Mouse (Mus musculus) cerebellum, postnatal 14 days (tissue): ENCODE results near the gene Gsdma3.

Experiments
- DNase-seq, 2 experiments: peaks; one replicate each; pipeline ENCODE4 v3.0.0; 2021; ENCODE audit warnings: mixed read lengths in 2 of 2

Gsdma3 gene

DNA sequence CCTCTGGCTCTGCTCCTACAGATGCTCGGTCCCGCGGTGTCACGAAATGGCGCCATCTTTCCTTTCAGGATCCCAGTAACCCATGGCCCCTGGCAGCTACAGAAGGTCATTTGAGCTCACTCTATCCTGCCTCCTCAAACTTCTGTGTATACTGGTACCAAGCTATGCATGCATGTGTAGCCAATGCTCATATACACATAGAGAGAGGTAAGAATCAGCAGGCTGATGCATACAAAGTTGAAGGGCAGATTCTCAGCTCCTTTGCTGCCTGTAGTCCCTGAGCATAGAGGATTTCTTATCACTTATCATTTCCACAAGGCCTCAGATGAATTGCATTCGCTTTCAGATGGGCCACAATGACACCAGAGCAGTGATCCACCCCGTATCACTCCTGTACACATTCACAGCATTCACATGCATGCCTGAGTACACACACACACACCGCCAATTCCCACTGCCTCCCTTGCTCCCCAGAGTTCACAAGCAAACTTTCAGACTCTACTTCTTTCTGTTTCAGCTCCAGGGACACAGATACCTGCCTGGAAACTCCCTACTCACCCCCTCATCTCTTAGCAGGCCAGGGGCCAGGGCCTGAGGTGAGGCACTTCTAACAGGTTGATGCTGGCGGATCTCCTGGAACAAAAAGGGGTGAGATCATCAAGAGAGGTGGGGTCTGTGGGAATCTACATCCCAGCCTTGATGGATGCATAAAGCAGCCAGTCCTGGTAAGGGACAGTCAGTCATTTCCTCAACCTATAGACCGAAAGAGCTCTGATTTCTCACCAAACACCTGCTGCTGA lies at the start of gene Gsdma3, which contains the start of gene Gm12355:
Gsdma3 (plus strand) TSS at position 750 of the 800 bp plus-strand sequence.
Gm12355 (minus strand) TSS at position 51 of the 800 bp plus-strand sequence.
- no peak for DNase-seq

DNA sequence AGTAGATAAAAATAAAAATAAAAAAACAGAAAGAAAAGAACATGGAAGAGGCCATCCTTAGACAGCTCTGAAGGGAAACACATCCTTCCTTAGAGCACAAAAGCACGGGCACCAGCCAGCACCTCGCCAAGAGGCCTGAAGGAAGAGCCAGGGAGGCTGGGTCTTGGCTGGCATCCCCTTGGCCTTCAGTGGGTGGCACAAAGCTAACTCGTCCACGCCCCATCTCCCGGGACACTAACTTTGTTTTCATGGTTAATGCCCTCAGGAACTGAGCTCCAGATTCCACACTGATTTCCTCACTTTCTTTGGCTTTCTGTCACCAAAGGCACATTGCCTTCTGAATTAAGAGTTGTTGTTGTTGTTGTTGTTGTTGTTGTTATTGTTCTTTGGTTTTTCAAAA lies 48.4 kb upstream of the Gsdma3 start:
- no peak for DNase-seq

DNA sequence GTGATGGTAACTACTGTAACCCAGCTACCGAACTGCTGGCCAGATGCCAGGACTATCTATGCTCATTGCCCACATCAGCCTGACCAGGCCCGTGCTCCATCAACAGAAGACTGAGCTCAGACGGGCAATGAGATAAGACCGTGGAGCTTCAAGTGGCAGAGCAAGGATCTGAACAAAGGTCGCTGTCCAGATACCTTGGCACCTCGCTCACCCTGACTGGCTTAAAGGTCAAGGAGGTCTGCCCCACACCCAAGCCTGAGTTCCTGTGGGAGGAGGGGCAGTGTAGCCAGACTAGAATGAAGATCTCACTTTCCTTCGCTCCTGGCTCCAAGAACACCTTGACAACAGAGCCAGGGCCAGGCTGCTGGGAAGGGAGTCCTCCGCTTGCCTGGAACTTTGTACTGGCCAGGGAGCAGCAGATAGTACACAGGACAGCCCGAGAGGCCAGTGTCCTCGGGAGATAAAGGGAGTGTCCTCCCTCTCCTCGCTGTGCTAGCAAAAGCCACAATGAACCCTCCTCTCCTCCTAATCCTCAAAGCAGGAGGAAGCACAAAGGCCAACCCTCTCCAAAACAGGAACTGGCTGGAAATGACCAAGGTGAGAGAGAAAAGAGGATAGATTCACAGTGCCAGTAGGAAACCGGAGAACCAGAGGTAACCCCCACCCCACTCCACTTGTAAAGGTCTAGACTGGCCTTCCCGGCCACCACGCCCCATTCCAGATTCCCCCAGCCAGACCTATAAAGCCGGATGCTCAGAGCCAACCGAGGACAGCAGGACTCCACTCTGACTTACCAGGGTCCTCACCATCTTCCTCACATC lies 45.6 kb upstream of the Gsdma3 start:
- no peak for DNase-seq

DNA sequence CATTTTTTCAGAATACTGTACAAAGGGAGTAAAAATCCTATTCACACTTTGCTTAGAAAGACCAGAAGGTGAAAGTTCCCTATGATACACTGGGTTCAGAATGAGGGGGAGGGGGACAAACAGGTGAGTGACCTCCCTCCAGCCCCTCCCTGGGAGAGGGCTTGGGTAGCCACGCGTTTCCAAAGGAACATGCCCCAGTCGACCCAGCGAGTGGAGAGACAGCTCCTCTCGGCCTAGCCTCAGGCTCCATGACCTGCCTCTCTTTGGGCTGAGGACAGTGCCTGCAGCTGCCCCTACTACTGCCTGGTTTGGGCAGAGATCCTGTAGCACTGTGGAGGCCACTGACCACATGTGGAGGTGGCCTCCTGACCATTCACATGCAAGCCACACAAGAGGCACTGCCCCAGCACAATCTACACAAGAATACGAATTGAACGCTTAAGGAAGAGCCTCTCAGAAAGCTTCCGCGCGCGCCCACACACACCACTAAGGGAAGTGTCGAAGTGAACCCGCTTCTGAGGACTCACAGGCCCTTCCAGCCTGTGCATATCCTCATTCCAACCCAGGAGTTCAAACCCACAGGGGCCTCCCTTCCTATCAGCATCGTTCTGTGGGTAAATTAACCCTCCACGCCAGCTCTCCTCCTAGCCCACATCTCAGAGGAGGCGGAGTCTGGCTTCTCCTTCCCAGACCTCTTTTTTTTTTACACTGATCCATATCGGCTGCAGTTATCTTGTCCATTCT lies 44.7 kb upstream of the Gsdma3 start:
- DNase-seq: no peak

DNA sequence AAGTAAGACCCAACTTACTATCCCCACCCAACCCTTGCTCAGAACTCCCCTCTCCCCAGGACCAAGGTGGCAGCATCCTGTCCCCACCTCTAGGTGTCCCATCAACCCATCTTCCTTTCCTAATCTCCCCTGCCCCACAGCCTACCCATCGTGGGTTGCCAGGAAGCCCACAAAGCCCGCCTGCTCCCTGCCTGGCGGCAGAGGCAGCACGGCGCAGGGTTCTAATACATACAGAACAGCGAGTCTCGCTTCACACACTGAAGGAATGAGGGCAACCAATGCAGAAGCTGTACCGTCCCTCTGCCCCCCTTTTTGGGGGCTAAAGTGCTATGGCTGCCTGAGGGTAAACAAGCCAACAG lies 44.2 kb upstream of the Gsdma3 start:
- no peak for DNase-seq

DNA sequence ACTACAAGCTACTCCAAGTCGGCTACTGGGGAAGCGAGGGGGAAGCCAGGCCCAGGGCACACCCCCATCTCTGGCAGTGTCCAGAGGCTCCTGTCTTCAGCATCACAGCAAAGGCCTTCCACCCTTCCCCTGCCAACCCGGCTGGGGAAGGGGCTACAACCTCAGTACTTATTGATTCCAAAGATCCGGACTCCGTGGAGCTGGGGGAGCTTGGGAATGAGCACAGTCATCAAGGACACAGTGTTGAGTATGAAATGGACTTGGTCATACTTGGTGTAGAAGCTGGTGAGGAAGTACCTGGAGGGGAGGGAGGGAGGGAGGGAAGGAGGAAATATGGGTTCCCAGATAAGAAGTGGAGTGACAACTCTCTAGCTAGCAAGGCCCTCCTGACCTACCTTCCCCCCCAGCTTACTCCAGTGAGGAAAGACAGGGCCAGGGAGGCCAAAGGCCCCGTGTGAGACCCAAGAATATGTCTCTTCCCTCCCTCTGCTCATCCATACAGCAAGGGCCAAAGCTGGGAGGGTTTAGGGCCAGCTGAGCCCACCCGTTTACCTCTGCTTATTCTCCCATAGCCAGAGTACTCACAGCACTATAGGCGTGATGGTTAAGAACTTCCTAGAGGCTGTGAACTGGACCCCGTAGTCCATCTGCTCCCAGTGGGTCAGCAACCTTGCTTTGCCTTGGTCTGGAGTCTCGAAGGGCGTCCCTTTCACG lies 43.5 kb upstream of the Gsdma3 start:
- DNase-seq: no peak

DNA sequence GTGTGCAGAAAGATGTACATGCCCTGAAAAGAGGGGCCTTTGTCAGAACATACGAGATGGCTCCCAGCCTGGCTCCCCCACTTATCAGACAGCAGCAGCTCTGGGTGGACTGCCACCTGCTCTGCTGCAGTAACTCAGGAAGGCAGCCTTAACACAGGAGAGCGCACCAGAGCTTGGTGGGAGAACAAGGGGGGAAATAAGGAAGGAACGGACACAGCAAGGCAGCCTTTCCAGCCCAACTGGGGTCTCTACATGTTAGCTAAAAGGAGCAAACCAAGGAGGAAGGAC lies 43.0 kb upstream of the Gsdma3 start:
- DNase-seq: no peak

DNA sequence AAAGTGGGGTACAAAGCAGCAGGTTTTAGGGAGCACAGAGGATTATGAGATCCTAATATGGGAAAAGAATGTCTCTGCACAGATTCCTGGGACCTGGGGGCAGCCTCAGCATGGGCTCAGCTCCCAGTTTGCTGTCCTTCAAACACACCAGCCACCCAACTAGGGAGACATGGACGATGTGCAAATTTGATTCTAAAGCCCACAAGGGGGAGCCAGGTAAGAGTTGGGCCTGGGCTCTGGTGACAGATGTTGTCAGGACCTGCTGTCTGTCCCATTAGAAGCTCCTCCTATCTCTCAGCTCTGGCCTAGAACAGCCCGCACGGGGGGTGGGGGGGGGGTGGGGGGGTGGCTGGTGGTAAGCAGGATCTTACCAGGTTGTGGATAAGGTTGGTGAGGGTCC lies 42.6 kb upstream of the Gsdma3 start:
- DNase-seq: no peak

DNA sequence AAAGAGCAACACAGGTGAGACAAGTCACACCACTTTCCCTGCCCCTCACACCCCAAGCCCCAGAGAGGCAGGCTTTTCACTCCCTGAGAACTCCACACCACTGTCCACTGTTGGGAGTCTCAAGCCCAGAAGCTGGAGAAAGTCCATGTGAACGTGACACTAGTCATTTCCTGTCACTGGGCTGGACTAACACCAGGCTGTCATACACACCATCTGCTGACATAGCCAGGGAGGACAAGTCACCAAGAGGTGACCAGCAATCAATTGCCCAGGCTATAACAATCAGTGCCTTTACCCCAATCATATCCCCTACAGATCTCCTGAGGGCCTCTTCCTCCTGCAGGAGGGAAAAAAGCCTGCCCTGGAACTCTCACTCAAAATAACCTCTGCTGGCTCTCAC lies 42.0 kb upstream of the Gsdma3 start:
- DNase-seq: no peak

DNA sequence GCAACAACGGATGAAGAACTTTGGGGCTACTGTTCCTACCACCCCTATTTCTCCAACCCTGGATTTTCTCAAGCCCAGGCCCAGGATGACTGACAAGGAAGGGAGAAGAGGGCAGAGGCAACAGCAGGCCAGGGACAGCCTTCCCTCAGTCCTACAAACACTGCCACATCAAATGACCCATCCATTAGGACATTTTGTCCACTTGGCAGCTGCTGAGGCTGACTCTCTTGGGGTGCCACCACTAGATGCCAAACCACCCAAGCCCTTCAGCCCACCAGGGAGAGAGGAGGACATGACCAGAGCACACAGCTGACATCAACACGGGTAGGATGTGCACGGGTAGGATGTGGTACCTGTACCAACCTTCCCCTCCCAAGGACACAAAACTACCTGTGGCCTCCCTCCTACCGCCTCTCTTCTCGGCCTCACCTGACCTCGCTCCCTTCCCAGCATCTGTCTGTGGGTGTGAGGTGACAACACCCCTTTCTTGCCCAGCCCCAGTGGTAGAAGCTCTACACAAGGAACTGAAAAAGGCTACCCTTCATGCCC lies 41.5 kb upstream of the Gsdma3 start:
- no peak for DNase-seq

DNA sequence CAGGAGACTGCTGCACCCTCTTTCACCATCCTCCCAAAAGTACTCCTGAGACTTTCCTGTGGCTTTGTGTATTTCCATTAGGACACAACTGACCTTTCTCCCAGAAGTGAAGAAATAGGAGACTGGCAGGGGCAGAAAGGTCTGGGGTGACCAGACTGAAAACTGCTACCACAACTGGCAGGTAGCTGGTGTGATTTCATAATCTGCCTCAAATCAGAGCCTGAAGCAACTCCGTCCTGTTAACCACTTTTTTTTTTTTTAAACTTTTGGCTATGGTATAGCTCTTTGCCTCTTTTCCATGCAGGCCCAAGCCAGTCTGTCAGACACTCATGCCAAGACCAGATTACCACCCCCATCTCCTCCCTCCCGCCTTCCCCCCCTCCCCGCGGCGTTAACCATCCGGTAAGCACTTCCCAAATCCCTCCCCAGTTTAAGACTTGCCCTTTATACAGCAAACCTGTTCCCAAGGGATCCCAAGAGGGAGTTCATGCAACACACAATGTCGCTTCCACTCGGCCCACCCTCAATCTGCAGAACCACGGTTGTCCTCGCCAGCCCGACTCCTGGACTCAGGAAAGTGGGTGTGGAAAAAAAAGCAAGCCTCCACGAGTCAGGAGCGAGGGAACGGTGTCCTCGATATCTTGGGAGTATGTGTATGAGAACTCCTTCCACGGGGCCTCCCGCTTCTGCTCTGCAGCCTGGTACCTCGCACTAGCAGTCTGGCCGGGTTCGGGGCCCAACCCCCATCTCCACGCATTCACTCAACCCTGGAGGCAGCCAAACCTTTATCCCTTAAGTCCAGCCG lies 39.9 kb upstream of the Gsdma3 start:
- peak; percentile 50 to 63 for DNase-seq

DNA sequence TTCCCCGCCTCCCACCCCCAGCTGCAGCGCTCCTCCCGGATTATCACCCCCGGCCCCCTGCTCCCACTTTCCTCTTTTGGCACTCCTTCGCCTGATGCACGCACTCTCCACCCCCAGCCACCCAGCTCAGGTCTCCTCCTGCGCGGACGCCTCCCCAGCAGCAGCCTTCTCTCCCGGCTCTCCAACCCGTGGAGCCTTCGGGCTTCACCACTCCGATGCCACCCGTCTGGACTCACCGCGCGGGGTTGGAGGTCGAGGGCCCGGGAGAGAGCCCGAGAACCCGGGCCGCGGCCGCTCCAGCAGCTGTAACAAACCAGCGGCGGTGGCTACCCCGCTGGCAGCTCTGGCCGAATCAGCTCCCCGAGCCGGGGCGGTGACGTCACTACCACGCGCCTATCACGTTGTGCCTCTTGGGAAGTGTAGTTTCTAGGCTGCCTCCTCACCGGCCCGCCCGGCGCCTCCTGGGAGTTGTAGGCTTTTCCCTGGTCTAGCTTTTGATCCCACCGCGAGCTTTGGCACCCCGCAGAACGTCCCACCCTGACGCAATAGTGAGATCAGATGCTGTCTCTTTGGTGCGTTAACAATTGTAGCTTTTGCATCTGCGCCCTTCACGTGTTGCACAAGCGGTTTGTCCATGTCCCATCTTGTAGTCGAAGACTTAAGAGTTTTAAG lies 39.1 kb upstream of the Gsdma3 start, which contains the start of gene Ormdl3:
Ormdl3 (minus strand) TSS at position 477 of the 672 bp plus-strand sequence.
- DNase-seq: peak; percentile 99

DNA sequence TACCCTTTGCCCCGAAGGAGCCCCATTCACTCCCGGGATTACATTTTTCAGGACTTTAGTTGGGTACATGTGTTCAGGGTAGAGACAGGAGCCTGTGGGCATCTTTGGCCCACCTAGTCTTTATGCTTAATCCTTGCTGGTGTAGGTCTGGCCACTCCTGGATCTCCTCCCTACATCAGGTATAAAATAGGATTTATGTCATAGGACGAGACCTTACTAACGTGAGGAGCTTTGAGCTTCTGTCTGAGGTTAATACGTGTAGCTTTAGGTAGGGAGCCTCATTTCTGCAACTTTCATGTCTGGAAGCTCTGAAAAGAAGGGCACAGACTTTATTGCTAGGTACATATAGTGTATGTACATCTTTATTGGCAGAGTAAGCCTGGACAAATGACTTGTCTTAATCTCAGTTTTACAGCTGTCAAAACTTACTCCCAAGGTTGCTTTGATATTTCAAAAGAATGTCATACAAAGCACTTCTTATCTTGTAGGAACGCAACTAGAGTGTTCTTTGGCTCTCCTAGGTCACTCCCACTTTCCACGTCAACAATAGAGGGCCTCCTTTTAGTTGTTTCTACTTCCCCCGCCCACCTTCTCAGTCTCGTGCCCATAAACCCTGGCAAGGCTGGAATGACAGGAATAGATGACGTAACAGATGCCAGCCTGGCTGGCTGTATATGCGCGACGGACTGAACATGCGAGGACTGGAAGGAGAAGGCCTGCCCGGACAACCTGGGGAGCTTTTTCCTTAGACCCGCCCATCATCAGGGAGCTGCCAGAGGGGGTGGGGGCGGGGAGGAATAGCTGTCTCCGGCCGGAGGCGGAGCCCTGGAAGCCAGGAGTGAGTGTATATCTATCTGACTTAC lies 38.2 kb upstream of the Gsdma3 start:
- peak; percentile 60 to 63 for DNase-seq

DNA sequence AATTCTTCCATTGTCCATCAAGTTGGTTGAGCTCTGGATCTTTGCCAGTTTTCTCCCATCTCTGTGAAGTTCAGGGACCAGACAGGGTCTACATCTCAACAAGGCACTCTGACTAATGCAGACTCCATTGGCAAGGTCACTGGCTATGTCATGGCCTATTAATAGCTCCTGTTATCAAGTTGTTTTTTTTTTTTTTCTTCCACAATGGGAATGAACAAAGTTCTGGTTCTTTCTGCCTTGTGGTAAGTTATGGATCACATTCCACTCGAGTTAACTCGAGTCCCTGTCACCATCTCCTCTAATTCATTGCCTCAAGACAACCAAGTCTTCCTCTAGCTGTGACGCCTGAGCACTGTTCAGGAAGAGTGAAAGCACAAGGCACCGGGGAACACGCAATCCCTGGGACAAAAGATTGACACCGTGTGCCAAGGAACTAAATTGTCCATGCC lies 37.3 kb upstream of the Gsdma3 start:
- DNase-seq: no peak

DNA sequence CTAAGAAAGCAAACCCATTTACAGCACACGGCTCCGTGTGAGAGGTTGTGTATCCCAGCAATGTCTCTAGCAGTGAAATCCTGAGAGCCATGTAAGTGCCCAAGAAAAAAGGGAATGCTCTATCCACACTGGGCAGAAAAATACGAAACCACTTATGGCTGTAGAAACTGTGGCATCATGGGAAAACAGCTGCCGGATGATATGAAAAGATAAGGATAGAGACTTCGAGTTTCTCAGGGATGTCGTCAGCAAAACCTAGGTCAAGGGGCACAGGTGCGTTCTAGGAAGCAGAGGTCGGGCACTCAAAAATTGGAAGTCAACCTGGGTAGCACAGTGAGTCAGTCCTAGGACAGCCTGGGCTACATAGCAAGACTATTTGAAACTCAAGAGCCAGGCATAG lies 36.9 kb upstream of the Gsdma3 start:
- no peak for DNase-seq

DNA sequence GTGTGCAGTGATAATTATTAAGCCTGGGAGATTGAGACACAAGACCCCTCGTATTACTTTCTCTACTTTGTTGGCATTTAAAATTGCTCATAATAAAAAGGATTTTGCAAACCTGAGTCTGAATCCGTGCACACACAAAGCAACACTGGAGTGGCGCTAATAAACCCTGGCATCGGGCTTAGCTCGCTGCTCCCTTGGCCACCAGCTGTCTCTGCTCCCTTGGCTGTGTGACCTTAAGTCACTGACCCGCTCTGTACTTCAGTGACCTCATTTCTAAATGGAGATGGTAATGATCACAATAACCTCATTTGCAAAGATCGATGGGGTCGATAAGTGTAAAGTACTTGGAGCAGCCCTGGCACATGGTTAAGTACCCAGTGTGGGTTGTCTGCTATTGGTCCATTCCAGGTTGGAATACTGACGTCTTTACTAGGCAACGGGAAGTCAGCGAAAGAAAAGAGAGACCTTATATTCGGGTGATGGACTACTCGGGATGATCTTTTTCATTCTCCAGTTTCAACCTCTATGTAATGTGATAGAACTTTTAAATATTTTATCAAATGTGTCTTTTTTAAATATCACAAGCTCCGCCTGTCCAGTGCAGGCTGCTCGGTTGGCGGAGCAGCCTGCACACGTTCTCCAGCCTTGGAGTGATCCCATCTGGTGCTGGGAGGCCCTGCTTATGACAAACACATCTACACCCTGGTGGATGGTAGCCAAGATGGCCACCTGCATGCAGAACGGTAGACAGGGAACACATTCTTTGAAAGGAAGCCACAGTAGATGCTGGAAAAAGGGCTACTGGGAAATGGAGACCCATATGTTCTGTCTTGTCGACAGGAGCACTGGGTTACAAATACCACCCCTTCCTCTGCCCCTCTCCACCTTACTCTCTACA lies 35.4 kb upstream of the Gsdma3 start:
- peak; percentile 66 to 80 for DNase-seq

DNA sequence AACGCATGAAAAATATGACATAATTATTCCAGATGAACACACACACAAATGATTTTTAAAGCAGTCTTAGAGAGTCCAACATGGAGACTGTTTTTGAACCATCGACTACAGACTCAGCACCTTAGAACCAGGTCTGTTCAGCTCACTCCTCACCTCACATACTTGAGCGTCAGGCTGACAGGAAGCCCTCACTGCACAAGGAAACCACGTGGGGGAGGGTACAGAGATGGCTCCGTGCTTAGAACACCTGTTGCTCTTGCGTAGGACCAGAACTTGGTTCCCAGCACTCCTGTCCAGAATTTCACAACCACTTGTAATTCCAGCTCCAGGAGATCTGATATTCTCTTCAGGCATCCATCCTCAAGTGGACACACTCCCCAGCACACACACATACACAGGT lies 31.1 kb upstream of the Gsdma3 start:
- DNase-seq: no peak

DNA sequence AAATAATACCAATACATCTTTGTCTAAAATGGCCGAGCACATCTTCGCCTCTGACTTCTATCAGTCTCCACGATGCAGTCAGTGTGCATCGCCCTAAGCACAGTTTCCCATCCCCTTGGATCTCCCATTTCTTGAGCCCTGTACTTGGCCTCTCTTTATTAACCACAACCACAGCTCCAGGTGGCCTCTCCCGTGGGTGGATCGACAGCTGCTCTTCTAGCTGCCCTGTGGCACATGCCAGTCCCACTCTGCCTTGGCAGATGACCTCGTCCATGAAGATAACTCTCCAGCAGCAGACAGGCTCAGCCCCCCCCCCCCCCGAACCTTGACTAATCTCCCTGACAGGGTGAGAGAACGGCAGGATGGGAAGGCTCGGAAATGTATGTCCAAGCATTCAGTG lies 30.7 kb upstream of the Gsdma3 start:
- no peak for DNase-seq

DNA sequence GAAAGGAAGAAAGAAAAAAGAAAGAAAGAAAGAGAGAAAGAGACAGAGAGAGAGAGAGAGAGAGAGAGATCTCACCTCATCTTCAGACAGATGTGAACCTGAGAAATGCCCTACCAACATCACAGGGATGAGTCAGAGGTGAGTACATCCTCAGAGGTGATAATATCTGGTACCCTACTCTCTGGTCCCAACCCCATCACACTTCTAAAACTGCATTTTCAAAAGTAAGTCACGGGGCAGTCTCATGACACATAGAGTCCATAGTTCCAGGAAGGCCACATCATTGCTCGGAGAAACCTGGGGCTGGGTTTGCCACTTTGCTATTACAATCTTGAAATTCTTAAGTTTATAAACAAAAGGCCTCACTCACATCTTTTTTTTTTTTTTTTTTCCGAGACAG lies 30.2 kb upstream of the Gsdma3 start:
- no peak for DNase-seq
